Mouse (Mus musculus) retina, embryonic 14.5 days (tissue): ENCODE measurements around the gene Actn1.
"Not testable (repeated sequence)": the region's sequence is repeated elsewhere in the genome, so short reads cannot be mapped to it uniquely, and the experiment has no call there.

Experiments used
- DNase-seq: peaks from one replicate; pipeline ENCODE4 v3.0.0-alpha.2; 2015; ENCODE audit warnings: low spot score

Actn1 gene

DNA sequence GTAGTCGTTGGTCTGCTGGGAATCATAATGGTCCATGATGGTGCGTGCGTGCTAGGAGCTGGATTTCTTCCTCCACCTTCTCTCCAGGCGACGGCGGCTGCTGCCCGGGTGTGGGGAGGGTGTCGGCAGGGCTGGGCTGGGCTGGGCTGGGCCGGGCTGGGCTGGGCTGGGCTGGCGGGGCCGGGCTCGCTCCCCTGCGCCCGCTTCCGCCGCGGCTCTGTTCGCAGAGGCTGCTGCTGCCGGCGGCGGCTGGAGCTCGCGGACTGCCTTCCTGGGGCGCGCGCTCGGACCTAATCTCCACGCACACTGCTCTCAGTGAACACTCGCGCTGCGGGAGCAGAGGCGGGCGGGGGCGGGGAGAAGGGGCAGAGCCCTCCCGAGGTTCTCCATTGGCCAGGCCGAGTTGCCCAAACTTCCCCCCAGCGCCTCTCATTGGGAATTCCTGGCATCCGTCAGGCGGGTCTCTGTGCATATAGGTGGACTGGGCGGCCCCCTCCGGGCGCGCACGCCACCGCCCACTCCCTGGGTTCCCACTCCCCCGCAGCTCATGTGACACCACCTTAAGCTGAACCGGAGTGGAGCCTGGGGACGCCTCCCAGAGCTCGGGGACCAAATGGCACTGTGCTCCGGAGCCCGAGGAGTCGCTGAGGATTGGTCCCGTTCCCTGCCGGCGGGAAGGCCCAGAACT, at the start of gene Actn1:
TSS of gene Actn1 (minus strand) at position 316 of the 688 bp plus-strand sequence.
- DNase-seq, result peak; percentile 93

DNA sequence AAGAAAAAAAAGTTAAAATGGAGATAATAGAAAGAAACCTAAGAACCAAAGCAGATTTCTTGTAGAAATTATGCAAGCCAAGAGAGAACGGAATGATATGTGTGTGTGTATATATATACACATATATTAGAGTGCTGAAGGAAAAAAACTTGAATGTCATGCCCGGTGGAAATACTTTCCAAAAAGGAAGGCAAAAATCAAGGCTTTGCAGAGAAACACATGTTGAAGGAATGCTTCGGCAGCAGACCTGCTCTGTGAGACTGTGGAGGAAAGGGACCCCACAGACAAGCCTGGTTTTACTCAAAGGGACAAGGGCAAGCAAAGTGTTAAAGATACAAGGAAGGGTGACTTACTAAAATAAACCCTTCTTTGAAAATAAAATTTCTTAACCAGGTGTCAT, 47.4 kb upstream of the Actn1 start:
- DNase-seq, result no peak

DNA sequence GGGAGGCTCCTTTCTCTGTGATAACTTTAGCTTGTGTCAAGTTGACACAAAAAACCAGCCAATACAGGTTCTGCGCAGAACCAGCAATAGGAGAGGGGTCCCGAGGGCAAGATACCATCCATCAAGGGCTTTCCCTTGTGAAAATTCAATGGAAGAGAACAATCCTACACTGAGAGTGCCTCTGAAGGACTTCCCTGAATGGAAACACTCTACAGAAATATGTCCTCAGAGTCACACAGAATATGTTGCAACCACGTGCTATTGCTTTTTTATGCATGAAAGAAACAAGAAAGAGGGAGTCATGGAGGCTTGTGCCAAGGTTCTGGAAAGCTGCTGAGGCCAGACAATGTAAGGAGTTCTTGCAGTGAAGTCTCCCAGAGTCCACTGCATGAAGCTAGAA, 44.3 kb upstream of the Actn1 start:
- no peak for DNase-seq

DNA sequence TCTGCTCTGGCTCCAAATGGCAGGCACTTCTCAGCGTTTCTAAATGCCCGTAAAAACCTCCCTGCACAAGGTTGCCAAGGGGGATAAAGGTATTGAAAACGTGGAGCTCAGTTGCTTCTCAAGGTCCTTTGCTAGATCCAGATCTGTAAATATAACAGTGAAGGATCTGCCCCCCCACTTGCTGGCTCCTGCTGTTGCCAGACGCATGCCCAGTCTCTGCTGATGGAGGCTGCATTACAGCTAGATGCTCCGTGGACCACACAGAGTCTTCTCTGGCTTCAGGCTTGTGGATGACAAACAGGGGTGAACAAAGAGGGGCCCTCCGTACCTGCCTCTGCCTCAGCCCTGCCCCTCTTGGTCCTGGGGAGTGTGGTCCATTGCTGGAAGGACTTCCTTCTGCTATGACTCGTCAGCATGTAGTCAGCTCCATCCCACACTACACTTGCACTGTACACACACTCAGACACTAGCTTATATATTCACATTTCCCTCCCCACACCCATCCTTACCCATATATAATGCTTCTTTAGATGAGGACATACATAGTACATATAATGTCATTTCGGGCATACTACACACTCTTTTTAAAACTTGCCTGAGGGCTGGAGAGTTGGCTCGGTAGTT, 40.8 kb upstream of the Actn1 start:
- no peak for DNase-seq

GRCm38 (mm10) chr12:80298714-80299113, 38.5 kb upstream of the Actn1 start:
- no peak for DNase-seq

DNA sequence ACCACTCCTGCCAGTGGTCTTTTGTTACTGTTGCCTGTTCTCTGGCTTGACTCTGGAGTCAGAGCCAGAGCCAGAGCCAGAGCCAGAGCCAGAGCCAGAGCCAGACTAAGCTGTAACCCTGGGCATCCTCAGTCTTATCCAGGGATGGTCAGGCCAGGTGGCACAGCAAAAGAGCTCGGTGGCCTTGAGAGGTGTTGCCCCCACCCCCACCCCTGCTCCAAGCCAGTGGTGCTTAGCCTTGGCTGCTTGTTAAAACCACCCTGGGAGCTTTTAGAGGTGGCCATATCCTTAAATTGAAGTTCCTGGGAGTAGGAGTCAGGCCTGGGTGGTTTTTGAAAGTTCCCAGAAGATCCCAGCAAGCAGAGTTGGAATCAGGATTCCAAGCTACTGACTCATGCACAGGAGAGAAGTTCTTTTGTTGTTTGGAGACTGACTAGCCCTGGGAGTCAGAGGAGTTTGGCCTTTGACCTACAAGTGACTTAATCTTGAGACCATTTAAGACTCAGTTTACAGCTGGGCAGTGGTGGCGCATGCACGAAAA, 31.8 kb upstream of the Actn1 start:
- DNase-seq, result no peak

GRCm38 (mm10) chr12:80290964-80291363, 30.8 kb upstream of the Actn1 start:
- no peak for DNase-seq

DNA sequence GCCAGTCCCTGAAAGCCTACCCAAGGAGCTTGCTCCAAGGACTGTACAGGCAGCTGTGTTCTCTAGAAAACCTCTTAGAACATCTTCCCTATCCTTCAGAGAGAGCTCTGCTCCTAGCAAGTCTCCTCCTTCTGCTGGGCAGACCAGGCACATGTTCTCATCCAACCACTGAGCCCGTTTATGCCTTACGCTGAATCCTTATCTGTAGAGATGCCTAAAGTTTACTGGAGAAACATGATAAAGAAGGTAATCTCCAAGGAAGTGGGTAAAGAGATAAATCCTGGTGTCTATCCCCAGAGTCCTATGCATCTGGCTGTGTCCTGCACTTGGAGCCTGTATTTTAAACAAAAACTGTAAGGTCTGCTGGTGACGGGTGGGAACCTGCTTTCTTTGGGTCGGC, 30.3 kb upstream of the Actn1 start:
- no peak for DNase-seq

GRCm38 (mm10) chr12:80289722-80290121, 29.6 kb upstream of the Actn1 start:
- DNase-seq, result no peak

DNA sequence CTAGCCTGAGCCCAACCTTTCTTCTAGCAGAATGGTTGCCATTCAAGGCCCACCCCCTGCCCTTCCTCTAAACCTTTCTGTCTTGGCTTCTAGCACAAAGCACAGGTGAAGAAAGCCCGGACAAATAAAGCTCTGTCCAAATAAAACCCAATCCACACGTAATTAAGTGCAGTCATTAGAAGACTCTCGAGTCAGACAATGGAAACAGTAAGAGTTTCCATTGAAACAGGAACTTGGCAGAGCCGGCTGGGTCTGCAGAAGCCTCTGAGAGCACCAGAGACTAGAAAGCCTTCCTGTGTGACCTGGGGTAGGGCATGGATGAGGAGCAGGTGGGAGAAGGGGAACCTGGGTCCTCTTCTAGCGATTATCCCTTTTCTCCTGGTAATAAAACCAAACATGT, 25.7 kb upstream of the Actn1 start:
- DNase-seq, result no peak

GRCm38 (mm10) chr12:80284251-80284650, 24.1 kb upstream of the Actn1 start:
- not testable (repeated sequence) for DNase-seq

GRCm38 (mm10) chr12:80278866-80279265, 18.7 kb upstream of the Actn1 start:
- DNase-seq, result no peak

- DNase-seq, result no peak
These were observed 17.3 kb upstream of the Actn1 start for GRCm38 (mm10) chr12:80277428-80277827.

DNA sequence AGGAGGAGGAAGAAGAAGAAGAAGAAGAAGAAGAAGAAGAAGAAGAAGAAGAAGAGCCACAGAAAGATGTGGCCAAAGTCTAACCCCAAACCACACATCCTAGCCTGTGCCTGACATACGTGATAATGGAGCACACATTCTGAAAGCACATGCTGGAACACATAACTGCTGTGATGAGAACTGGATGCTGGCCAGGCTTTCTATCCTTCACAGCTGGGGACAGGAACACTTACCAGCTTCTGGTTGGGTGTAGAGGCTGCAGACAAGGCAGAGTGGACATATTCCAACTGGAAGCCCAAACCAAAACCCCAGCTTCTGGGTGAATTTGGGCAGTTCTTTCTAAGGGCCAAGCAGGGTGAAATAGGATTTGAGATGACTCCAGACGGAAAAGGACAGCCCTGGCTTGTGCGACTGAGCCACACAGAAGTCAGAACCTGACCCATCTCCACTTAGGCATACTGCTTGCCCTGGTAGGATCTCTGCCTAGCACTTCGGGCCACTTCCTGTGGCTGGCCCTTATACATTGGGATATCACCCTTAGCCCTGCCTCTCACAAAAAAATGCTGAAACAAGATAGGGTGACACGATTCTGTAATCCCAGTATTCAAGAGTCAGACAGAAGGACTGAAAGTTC, 15.1 kb upstream of the Actn1 start:
- no peak for DNase-seq

DNA sequence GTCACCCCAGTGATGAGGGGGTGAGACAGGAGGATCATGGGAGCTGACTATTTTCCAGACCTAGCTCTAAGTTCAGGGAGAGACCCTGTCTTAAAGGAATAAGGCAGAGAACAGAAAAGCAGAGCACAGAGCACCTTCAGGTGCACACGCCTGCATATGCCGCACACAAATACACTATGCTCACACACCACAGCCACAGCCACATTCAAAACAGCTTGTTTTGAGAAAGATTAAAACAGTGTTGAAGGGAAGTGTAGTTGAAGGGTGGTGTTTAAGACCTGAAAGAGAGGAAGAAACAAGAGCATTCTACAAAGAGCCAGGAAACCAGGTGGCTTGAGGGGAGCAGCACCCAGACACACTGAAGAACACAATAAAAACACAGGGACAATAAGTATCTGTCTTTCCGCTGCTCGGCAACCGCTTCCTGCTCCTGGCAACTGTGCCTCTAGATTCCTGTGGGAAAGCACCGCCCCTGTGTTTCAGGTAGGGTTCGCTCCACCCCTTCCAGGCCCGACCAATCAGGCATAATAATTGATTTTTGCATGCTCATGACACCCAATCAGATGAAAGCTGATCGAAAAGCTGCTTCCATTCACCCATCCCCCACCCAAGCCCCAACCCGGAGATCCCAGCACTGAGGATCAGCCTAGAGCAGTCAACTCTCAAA, 13.0 kb upstream of the Actn1 start:
- peak; percentile 60 for DNase-seq

DNA sequence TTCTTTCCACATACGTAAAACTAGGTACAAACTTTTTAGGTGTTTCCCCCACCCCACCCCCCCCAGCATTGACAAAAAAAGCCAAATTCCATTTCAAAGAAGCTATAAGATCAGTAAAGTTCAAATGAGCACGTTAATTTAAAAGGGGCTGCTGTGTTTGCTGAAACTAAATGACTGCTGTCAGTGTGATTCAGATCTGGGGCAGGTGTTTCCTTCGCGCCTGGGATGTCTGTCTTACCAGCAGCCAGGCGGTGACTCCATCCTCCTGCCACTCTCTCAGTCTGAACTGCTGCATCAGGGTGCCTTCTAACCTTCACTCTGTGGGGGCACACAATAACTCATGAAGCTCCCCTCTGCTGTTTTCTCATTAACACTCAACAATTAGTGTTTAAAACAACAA, 11.6 kb upstream of the Actn1 start:
- no peak for DNase-seq

- no peak for DNase-seq
These were observed 10.8 kb upstream of the Actn1 start for GRCm38 (mm10) chr12:80270924-80271323.

GRCm38 (mm10) chr12:80269303-80269702, 9.1 kb upstream of the Actn1 start:
- no peak for DNase-seq

DNA sequence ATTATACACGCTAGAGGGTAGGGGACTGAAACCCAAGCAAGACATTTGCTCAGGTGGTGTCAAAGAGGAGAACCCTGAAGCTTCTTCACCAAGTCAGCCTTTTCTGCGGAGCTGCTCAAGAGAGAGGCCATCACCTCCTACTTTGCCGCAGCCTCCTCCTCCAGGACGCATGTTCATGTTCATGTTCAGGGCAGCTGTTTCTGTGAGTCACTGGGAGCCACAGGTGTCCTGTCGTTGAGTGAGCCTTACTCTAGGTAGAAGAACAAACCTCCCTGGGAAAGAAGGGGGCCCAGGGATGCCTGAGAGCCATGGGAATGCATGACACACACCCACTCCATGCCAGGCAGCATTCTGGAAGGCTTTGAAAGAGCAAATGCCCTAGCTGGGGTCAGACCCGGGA, 7.8 kb upstream of the Actn1 start:
- no peak for DNase-seq

- DNase-seq, result not testable (repeated sequence)
These were observed 4.2 kb upstream of the Actn1 start for GRCm38 (mm10) chr12:80264388-80264787.

DNA sequence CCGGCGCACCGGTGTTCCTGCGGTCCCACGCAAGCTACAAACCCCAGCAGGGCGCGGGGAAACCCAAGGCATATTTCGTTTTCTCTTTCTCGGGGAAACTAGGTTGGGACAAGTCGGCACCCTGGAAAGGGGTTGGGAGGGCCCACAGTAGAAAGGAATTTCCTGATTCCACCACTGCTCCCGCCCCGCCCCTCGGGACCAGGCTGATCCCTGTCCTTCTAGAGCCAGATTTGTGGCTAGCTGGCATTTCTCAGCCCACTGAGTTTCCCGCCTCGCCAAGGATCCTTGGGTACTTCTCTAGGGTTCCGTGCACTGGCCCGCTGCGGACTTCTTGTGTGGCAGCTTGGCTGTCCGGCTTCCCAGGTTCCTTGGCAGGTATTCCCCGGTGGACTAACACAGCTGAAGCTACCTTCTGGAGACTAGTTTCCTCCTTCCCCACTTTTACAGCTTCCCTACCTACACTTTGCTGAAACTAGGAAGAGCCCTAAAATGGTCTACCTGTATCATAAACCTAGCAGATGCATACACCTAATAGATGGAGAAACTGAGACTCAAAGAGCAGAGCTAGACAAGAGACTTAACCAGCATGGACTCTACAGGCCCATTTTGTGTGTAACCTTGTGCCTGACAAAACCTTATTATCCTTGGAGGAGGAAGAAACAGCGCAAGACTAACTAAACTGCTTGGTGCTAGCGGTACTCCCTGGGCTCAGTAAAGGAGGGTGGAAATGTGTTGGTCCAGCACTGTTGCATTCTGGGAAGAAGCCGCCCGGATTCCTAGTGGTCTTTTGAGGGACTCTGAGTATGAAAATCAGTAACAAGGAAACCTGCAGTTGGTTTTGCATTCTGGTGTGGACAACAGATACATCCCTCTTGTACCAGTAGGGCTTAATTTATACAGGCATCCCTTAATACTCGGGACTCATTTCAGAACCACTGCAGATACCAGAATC, 849 bp upstream of the Actn1 start:
- peak; percentile 56 for DNase-seq
